Mouse (Mus musculus) olfactory bulb, adult 2 months (tissue): ENCODE results near the gene Tbc1d5.

Experiments
- CTCF ChIP-seq: fragments of 200-500 bp; IDR thresholded peaks from 2 replicates; pipeline ENCODE4 v1.5.1; 2012; ENCODE audit warnings: low read depth, mild to moderate bottlenecking, low read length, moderate library complexity; ENCODE audit not compliant: insufficient read depth
- POLR2A ChIP-seq: fragments of 200-500 bp; IDR thresholded peaks from 2 replicates; pipeline ENCODE4 v1.6.1; 2012; ENCODE audit warnings: mild to moderate bottlenecking, low read depth, low read length, moderate library complexity; ENCODE audit not compliant: insufficient read depth

DNA sequence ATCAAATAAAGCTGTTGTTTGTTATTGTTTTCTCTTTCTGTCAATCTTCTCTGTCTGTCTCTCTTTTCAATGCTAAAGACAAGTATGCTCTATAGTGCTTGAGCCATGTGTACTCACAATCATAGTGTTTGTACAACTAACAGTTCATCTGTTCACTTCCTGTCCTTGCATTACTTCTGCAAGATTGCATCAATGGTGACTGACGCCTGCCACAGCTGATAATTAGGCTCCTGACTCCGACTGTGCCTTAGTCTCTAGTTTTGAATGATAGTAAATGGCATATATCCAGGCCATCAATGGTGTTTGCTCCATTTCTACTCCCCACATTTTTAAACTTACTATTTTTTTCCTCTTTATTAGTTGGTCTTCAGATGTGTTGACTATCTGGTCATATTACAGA is 162.8 kb downstream of the Tbc1d5 start:
- no peak for TF ChIP-seq CTCF
- TF ChIP-seq POLR2A = no peak
